Mouse (Mus musculus) 3134 (cell line): Measurements from ENCODE around the gene Tnnc2.

Source experiments
- DNase-seq: peaks from one replicate; pipeline ENCODE4 v3.0.0-alpha.2; 2011; ENCODE audit warnings: low spot score; ENCODE audit not compliant: insufficient read length; ENCODE audit errors: extremely low read depth

Tnnc2 gene

DNA sequence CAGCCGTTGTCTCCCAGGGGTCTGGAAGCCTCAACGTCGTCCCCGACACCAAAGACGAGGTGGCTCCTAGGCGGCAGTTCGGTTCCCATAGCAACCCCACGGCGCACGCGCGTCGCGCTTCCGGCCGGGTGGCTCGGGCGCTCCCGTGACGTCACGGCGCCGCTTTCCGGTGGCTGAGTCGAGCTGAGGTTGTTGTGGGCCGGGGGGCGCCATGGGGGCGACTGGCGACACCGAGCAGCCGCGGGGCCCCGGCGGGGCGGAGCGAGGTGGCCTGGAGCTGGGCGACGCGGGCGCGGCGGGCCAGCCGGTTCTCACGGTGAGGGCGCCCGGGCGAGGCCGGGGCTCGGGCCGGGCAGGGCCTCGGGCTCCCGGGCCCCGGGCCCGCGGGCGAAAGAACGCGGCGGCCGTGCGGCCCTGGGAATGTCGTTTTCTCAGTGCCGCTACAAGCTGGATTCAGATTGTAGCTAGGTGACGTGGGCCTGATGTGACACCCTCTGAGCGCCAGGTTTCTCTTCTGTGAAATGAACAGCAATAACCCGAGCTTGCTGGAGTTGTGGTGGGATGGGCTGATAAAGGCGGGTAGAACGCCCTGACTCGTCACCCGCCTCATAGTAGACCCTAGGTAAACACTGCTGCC is 33.8 kb downstream of the Tnnc2 start, which contains the start of the genes Wfdc3 and Dnttip1:
Gene Wfdc3 (minus strand): TSS at position 89 of the 637 bp plus-strand sequence.
Gene Dnttip1 (plus strand): TSS at position 141 of the 637 bp plus-strand sequence.
- DNase-seq, result peak; percentile 90

DNA sequence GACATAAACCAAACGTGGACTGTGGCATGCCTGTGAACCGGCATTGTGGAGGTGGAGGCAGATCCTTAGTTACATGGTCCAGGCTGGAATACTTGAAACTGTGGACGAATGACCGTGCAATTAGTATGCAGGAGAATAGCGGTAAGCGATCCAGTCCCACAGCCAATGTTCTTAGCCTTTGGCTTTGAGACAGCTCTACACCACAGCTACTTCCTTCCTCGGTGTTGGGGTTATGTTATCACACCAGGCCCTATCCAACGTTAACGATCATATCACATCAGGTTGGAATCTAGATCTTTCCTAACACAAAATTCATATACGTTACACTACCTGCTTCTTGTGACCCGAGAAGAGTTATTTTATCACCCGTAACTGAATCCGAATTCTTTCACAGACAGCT is 34.8 kb downstream of the Tnnc2 start:
- no peak for DNase-seq

DNA sequence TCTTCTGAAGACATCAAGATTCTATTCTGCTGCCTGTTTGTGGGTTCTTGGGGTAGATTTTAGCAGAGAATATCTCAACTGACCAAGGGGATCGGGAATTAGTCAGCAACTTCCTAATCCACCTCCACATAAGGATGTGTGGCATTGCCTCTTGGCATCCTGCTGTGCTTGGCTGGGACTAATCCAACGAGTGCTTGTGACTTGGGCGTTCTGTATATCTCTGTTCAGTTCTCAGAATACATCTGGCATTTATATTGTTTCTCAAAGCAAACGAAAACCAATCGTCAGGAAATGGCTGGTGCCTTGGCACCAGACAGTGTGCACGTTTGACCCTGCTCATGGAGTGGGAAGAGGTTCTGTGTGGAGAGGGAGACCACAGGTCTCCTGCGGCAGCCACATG is 39.9 kb downstream of the Tnnc2 start:
- DNase-seq, result no peak

DNA sequence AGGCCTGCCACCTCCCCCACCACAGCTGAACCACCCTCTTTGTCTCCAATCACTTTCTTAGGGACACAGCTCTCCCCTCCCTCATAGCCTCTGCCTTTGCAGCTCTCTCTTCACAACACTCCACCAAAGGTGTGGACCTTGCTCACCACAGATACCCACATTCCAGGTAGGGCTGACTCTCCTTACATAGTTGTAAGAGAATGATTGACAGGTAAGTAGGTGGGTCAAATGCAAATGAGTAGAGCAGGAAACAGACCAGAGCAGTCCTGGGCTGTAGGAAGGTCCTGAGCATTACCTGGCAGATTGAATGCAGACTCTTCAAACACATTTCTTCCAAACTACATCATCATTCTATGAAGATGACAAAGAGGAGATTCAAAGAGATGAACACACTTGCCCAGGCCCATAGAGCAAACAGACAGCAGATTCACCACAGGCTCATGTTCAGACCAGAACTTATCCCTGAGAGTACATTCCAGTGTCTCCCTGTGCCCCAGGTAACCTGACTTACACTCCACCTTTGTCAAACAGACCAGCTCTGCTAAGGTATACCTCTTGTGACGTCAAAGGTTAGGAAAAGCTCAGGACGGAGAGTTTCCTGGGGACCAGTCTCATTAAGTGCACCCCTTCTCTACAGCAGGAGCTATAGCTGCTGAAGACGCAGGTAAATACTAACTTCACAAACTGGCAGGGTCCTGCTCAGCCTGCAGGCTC is 42.2 kb downstream of the Tnnc2 start:
- DNase-seq, result no peak

DNA sequence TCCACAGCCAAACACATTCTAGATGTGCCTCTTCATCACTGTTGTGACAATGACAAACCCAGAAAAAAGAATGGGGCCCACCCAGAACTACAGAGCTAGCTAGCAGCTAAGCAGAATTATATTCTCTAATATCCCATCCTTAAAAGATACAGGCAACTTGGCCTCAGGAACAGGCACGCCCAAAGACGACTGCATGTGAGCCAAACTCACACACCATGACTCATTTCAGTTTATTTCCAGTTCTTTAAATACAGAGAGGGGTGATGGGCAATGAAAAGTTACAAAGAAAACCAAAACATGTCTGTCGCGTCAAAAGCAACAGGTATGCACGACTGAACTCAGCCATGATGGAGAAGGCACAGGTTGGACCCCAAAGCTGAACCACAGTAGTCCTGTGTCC is 44.3 kb downstream of the Tnnc2 start:
- no peak for DNase-seq

DNA sequence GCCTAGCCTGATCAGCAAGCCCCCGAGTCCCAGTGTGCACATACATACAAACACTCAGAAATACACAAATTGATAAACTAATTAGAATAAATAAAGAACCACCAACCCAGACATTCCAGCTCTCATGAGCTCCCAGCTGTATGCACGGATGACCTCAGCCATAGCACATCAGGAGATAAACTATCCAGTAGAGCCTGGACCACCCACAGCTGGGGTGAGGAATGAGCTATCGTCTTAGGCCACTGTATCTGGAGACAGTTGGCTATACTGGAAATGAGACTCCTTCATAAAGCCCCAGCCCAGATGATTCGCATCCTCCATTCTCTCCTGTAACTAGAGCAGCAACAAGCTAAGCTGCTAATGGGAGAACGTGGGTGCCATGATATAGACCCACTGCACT is 44.9 kb downstream of the Tnnc2 start:
- DNase-seq, result no peak

DNA sequence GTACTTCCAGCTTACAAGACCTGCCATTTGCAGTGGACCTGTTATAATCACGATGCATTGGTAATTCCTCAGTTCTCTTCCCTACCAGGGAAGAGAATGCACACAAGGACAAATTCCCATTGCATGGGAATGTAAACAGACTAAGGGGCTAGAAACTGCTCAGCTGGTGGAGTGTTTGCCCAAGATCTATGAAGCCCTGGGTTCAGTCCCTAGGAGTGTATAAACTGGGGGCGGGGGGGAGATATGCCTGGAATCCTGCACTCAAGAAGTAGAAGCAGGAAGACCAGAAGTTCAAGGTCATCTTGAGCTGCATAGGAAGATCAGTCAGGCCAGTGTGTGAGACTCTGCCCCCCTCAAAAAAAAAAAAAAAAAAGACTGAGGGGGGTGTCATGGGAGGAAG is 46.5 kb downstream of the Tnnc2 start:
- no peak for DNase-seq

DNA sequence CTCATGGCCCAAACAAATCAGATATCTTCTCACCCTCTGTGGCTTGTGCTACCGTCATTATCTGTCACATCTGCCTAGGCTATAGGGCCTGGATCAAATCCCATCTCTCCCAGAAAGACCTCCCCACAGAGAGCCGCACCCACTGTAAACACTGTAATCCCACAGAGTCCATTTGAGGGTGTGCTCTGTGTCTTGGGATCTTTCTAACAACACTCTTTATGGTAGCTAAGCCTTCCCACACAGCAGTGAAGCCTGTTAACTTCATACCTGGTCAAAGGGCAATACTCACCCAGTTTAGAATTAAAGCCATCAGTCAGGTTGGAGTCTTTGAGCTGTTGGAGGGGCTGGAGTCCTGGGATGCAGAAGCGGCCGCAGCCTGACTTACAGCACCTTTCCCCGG is 48.0 kb downstream of the Tnnc2 start:
- no peak for DNase-seq
